Mouse (Mus musculus) forebrain, embryonic 12.5 days (tissue): ENCODE results near the gene Zfp652. TPM values are rescaled to one million over a fixed set of nuclear protein-coding genes. Genes with fewer than 3 reads are reported as not detected.

Experiments
- polyA plus RNA-seq: library from polyadenylated mRNA; unstranded; fragments of >200 nt; fragmentation: Nextera tagmentation; extraction: Ambion mirVana; gene quantifications from 2 replicates; pipeline ENCODE4 v1.2.1, GENCODE M21; 2016

Zfp652 gene
- polyA plus RNA-seq, 1 experiment from 2014 or later: 27.6 TPM

Other genes with a start within 250 kb of the Zfp652 start
- gene Nxph3, start 198.1 kb upstream of the Zfp652 start, polyA plus RNA-seq: 0.57 and 0.87 TPM in 2 replicates
- gene Ngfr, start 124.9 kb upstream of the Zfp652 start, polyA plus RNA-seq: 10.5 and 10.9 TPM in 2 replicates
- gene Phb, start 45.7 kb upstream of the Zfp652 start, polyA plus RNA-seq: 169 and 182 TPM in 2 replicates
- gene B130006D01Rik, start 10.9 kb downstream of the Zfp652 start, polyA plus RNA-seq: 1.4 and 2.3 TPM in 2 replicates
- gene Phospho1, start 111.8 kb downstream of the Zfp652 start, polyA plus RNA-seq: not detected in 2 replicates
- gene Gngt2, start 124.5 kb downstream of the Zfp652 start, polyA plus RNA-seq: 3.2 and 3.7 TPM in 2 replicates
- gene Abi3, start 129.8 kb downstream of the Zfp652 start, polyA plus RNA-seq: 2.4 TPM in 2 replicates
- not detected in 2 replicates for gene B4galnt2, start 202.2 kb downstream of the Zfp652 start, polyA plus RNA-seq